Mouse (Mus musculus): ENCODE data around the gene Erc2.
A peak's percentile ranks its signal among the peaks of the same experiment; 100 is the strongest.

The Erc2 gene

DNA sequence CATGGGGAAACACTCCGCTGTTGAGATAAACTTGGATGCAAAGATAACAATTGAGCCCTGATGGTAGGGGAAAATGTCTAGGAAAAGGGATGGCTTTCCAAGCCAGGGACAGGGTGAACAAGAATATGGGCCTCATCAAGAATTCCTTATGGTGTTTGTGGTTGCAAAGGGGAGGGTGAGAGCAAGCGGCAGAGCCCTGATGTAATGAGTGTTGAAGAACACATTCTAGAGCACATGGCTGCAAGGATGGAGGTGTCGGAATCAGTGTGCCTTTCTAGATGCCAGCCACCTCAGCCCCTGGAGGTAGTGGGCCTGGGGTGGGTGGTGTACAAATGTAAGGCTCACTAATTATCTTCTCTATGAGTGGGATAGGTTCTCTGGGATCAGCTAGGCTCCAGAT lies 313.5 kb downstream of the Erc2 start:
- no peak for DNase-seq (ENCODE audit: low read depth, low spot score)

DNA sequence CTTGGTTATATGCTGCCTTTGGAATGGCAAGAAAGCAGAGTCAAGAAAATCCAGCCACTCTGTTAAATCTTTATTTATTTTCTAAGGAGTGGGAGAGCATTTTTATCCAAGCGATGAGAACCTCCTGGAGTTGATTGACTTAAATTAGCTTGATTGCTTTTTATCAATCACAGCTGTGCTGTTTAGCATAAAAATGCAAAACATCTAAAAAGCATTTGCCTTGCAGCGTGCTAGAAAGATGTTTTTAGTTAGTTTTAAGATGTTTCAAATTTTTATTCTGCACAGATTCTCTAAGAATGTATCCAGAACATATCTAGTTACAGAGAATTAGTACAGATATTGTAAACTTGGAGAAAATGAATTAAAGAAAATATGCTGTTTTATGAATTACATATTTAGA lies 315.7 kb downstream of the Erc2 start:
- DNase-seq (ENCODE audit: low read depth, low spot score), result no peak

DNA sequence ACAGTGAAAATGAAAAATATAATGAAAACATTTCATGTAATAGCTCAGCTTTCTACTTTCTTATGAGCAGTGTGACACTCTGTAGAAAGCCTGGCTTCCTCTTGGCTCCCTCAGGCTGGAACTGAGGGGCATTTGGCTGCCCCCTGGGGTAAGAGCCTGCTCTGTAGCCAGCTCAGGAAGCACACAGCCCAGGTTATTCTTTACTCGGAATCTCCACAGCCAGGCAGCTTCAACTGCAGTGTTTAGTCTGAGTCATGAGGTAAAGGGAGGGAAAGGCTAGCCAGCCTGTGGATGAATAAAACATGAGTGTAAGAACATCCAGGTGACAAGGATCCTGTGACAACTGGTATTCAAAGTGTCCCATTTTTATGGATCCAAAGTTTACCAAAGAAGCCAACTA lies 323.0 kb downstream of the Erc2 start:
- no peak for DNase-seq (ENCODE audit: low read depth, low spot score)

DNA sequence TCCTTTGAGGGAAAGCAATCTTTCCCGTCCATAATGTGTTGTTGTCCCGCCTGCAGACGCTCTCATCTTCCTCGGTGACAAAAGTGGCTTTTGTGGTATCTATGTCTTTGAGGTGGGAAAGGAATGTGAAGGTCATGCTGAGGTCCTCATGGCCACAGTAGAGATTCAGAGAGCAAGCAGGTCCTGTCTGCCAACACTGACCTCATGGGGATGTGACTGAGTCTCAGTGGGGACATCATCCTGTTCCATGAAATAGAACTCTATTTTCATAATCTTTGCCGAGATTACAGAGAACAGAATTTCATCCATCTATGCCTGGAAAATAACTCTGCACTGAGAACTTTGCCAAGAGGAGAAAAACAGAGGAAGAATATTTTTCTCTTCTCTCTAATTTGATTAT lies 324.0 kb downstream of the Erc2 start:
- DNase-seq (ENCODE audit: low read depth, low spot score), result no peak

DNA sequence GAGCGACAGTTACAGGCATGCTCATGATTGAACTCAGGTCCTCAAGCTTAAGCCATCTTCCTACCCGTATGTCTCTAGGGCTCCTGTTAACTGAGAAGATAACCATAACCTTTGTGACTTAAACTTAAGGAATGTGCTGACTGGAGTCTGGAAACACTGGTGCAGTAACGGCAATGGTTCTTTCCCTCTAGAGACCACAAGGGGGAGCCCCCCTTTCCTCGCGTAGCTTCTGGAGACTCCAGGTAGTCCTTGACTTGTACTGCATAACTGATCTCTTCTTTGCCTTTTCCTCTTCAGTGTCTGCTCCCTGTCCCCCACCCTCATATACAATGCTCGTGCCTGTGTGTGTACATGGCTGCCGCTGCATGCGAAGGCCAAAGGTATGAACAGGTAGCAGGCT lies 326.2 kb downstream of the Erc2 start:
- DNase-seq (ENCODE audit: low read depth, low spot score), result no peak

DNA sequence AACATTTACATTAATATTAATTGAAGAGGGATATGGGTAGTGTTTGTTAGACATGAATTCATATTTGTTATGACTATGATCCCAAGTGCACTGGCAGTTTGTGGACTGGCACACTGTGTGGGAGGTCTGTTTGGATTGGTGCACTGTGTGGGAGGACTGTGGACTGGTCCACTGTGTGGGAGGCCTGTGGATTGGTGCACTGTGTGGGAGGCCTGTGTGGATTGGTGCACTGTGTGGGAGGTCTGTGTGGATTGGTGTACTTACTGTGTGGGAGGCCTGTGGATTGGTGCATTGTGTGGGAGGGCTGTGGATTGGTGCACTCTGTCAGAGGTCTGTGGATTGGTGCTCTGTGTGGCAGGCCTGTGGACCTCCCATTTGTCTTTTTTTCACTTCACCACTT lies 331.6 kb downstream of the Erc2 start:
- no peak for DNase-seq (ENCODE audit: low read depth, low spot score)

DNA sequence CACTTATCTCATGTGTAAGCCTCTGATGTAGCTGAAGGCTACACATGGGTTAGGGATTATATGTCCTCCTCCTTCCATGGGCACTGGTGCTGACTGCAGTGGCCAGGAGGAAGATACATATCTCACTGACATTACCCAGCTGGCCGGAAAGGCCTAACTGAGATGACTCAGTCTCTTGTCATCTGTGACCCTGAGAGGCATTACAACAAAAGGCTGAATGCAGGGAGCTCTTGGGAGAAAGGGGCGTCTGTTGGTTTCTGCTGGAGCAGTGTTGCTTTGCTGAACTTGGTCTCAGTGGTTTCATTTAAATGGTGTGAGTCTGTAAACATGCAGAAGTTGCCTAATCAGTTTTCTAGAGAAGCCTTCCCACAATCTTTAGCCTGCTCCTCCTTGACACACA lies 334.6 kb downstream of the Erc2 start:
- DNase-seq (ENCODE audit: low read depth, low spot score), result no peak

DNA sequence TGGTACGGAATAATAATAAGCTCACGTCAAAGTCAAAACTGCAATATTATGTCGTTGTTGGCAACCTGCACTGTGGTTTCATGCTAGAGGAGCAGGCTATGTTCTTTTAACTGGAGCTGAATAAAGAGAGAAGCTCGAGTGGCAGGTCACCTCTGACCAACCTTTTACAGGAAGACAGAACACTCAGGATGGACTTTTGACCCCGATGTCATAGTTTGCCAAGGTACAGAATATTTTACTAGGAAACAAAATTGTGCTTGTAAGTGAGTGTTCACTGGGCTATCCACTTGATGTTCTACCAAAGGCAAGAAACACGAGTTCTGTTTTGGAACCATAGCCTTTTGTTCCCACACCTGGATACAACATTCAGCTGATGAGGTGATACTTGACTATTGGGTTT lies 351.5 kb downstream of the Erc2 start:
- no peak for DNase-seq (ENCODE audit: low read depth, low spot score)

DNA sequence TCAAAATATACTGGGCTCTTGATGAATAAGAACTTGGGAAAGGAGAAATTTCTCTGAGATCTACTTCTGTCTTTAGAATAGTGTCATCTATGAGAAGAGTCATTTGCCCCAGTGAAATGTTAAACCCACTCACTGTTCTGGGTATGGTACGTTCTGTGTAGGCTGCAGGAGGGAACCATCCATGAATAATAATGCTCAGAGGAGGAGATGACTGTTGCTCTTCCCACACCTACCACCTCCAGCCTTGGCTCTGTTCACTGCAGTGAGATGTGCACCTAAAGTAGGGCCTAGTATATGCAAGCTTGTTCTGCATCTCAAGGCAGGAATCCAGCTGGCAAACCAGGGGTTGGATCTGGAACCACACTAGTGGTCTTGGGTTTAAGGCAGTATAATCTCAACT lies 353.4 kb downstream of the Erc2 start:
- peak; percentile 92 for DNase-seq (ENCODE audit: low read depth, low spot score)

DNA sequence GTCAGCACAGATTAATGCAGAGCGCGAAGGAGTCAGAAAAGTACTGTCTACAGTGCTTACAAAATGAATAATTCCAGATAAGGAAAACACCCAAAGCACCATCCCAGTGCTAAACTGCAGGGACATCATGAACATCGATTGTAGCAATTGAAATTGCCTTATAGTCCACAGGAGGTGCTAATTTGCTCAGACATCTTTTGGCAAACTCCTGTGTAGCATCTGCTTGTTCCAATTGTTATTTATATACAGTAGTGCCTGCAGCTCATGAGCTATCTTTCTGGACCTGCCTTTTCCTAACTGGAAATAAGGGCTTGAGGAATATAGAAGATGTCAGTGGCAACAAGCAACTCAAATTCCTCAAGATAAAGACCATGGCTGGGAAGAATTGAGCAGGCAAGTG lies 362.5 kb downstream of the Erc2 start:
- peak; percentile 66 for DNase-seq (ENCODE audit: low read depth, low spot score)

DNA sequence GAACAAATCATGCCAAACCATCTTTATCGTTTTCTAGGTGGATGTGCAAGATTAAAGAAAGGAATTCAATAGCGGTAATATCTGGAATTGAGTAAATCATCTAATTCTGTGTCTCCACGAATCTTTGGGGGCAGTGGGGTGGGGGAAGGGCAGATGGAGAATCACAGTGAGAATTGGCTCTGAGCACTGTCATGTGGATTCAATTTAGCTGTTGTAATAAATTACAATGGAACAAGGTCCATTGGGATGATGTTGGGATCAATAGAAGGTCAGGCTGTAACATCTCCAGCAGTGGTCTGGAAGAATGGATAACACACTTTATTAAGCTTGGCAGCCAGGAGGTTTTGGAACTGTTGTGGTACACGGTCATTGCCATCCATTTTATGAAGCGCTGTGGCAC lies 363.0 kb downstream of the Erc2 start:
- DNase-seq (ENCODE audit: low read depth, low spot score), result no peak

DNA sequence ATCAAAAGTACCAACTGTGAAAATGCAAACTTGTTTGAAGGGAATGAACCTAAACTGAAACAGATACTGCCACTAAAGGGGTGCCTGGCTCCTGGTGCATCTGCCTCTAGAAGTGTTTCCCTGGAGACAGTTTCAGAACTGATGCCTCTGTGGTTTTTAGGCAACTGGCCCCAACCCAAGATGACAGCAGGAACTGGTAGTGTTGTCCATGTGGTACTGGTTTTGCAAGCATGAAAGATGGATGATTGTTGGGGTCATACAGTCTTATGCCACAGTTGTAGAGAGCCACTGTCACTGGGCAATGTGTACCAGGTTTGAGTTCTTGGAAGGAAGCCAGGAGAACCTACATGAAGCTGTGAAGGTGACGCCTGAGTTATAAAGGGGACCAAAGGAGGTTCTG lies 365.2 kb downstream of the Erc2 start:
- no peak for DNase-seq (ENCODE audit: low read depth, low spot score)

DNA sequence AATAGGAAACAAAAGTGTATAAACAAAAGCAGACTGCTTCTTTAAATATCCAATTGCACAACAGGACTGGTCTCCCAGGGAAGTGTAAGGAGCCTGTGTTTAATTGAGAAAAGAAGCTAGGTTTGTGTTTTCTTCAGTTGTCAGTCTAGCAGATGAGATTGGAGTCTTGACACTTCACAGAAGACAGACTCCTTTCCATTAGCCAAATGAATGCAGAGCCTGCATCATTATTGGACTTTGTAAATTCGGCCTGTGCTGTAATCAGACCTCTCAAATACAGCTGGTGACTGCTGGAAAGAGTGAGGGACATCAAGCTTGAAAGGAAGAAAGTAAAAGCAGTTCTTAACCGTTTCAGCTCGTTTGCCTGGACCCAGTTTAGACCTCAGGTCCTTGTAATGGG lies 376.3 kb downstream of the Erc2 start:
- DNase-seq (ENCODE audit: low read depth, low spot score), result no peak

DNA sequence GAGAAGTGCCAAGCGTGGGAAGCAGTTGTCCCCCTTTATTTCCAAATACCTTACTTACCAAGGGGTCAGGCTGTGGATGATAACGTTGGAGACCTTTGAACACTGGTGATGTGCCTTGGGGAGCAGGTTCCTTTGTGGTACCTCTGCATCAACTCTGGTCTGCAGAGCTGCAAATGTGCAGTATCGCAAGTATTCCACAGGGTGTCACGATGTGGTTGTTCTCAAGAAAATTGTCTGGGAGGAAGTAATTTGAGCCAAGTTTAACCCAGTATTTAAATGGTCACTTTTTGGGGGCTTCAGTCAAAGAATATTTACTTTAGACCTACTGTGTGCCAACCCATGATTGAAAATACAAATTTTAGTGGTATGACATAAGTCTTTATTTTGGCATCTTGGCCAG lies 381.8 kb downstream of the Erc2 start:
- peak; percentile 29 for DNase-seq (ENCODE audit: low read depth, low spot score)

DNA sequence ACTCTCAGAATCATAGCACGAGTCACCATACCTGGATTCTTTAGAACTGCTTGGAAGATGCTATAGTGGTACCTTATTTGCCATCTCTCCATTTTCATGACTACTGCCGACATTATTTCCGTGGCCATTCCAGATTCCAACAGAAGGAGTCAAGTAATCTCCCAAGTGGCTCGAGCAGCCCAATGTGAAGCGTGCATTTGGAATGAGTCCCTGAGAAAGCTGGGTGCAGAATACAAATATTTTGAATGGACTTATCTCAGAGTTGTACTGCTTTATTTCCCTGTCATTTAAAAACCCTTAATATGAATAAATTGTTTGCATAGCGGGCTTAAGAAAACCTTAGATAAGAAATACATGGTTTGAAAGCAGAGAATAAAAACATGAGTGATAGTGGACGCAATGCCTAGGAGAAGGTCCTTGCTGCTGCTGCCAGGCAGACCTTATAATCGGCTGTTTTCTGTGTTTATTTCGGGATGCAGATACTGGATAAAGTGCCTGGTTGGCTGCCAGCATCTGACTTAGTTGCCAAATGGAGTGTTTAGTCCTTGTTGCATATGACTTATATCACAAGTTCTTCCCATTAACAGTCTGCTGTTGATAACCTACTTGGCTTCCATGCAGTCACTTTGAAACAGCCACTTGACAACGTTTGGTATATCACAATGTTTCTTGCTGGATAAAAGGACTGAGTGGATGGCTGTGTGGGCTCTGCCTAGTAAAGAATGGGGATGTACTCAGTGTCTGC lies 388.5 kb downstream of the Erc2 start:
- DNase-seq (ENCODE audit: low read depth, low spot score), result no peak

DNA sequence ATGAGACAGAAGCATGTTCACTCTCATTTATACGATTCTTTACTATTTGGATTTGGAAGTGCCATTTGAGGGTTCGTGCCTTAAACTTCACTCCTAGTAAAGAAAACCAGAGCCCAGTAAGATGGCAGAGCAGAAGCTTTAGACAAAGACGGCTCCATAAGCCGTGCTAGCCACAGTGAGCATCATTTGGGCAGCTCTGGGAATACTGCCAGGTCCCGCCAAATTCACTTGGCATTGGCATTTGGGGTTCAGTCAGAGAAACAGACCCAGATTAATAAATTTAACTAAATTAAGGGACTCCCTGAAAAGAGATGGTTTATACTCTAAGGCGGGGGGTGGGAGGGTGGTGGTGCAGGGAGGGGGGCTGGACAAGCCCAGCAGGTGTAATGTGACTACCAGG lies 401.0 kb downstream of the Erc2 start:
- no peak for DNase-seq (ENCODE audit: low read depth, low spot score)

DNA sequence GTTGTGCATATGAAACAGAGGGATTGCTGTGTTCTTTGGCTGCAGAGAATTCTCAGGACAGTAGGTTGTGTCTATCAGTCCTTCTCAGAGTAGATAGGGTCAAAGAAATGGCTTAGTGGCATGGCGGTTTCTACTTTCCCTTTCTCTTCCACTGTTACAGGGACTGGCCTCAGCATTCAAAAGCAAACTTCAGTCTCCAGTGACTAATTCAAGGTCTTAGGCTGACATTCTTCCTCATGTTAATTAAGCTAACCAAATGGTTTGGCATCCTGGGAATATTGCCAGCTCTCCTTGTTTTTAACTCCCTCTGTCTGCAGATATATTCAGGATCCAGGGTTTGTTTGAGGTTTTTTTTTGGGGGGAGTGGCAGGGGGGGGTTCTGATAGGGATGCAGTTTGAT lies 408.6 kb downstream of the Erc2 start:
- peak; percentile 31 for DNase-seq (ENCODE audit: low read depth, low spot score)

DNA sequence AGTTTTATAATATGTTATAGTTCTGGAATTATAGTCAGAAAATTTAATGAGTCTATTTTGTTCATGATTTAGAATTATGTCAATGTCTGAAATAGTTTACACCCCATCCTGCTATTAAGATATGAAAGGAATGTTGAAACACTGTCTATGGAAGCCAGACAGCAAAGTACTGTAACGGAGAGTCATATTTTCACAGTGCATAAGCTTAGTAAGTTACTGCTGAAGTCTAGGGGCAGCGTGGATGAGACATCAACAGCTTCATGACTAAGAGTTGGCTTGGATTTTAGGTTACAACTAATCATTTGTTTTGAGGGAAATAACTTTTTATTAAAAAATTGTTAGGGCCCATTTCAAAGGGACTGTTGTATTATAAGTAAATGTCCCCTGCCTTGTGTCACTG lies 412.8 kb downstream of the Erc2 start:
- no peak for DNase-seq (ENCODE audit: low read depth, low spot score)

DNA sequence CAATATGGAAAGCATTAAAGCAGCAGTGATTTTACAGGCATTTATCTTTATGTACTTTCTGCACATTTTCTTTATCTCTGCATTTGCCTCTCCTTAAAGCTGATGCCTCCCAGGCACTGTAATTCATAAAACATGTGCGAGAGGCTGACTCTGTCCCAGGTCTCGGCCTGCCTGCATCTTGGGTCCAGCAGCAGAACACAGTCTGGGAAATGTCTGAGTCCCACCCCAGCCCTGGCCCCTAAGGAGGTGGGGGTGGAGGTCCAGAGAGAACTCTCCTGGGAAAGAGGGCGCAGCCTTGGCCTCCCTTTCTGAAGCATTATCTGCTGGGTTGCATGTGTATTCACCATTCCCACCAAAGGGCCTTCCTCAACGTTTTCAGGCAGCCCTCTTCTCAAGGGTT lies 420.9 kb downstream of the Erc2 start:
- DNase-seq (ENCODE audit: low read depth, low spot score), result no peak

DNA sequence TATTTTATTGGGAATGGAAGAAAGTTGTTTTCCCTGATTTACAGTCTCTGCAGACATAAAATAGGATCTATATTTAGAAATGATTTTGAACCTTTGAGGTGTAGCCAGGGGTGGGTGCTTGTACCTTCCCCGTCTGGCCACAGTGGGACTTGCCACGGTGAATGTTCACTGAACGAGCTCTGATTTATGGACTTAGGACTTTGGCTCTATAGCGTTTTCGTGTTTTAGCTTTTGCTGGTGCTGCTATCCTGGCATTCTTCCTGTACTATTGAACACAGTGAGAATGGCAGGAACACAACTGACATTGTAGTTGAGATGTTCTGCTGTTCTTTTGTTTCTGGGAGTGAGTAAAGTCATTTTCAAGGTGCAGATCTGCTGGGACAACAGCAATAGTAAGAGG lies 429.4 kb downstream of the Erc2 start:
- DNase-seq (ENCODE audit: low read depth, low spot score), result no peak

DNA sequence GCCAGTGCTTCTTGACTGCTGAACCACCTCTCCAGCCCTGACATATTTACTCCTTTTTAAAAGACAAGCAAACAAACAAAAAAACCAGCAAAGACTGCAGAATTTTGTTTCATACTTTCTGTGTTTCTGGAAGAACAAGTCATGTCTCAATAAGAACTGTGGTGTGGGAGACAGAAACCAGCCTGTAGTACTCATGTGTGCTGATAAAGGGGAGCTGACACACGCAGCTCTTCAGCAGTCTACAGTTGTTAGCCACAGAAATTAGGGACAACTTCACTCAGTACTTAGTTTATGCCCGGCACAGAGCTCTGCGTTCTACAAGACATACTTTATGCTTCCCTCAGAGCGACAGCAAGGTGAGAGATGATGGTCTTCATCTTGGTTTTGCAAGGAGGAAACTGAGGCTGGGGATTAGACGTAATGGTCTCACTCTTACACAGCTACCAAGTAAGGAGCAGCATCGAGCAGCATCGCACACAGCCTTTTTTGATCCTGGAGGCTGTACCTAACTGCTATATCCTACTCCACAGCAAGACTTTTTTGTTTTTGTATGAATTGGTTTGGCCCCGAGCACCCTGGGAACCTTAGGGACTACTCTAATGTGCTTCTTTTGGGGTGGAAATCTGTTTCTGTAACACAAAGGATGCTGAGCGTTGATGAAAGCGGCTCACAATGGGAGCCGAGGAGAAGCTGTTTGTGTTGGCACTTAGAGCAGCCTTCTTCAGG lies 435.1 kb downstream of the Erc2 start:
- no peak for DNase-seq (ENCODE audit: low read depth, low spot score)

DNA sequence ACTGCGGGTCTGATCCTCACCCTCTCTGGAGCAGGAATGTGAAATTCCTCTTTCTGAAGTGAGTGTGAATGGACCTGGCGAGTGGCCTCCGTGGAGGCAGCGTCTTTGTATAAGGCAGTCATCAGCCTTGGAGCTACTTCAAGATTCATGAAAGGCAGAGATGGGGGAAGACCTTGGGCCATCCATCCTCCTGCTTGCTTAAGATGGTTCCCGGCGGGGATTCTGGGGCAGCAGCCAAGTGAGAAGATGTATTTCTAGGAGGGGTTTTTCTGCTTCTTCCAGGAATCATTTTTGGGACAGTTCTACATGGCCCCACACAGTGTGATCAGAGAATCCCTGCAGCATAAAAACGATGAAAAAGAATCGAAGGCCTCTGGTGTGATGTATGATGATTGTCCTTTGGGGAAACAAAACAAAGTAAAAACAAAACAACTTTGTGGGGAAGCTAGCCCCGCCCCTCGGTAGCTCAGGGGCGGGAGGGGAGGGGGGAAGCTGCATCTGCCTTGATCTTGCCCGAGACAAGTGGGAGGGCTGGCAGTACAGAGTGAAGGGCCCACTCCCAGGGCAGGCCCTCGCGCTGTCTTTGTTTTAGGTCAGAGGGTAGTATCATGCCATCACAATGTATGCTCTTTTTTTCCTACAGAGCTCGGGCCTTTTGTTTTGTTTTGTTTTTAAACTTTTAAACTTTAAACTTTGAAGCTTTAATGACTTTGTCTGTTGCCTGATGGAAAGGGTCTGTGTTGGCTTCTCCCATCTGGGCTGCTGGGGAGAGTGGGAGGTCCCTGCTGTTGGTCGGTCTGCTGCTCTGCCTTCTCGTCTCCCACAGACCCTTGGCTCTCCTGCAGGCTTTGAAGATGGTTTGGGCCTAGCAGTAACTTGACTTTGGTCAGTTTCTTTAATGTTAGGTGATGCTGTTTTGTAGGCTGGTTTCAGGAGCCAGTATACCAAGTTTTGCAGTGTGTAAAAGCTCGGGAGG lies 435.9 kb downstream of the Erc2 start:
- DNase-seq (ENCODE audit: low read depth, low spot score), result no peak
